Mouse (Mus musculus): Measurements from ENCODE around the gene Gm28360.
"Not testable (repeated sequence)": the region's sequence is repeated elsewhere in the genome, so short reads cannot be mapped to it uniquely, and the experiment has no call there.

Gene Gm28360

GRCm38 (mm10) chr1:117829781-117830180 lies at the start of gene Gm28360:
Gene Gm28360, plus strand, starts transcription at chr1:117830081.
- DNase-seq (ENCODE audit: low read depth), result not testable (repeated sequence)

DNA sequence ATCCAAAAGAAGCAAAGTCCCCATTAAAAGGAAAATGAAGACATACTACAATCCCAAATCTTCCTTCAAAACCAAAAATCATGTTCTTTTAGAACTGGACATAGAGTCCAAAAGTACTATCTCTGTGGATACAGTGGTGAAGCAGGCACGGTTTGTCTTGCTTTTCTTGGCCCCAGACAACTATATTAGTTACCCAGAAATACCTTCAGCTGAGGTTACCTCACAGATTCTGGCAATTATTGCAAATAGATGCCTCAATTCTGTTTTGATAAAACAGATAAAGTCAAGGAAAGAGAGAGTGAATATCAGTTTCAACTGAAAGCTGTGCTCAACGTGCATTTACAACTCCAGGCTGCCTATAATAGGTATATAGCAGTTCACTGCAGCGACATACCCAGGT lies 49.0 kb upstream of the Gm28360 start, which contains the start of gene B020011L13Rik:
B020011L13Rik (plus strand) TSS at position 301 of the 400 bp plus-strand sequence.
- not testable (repeated sequence) for DNase-seq (ENCODE audit: low read depth)

DNA sequence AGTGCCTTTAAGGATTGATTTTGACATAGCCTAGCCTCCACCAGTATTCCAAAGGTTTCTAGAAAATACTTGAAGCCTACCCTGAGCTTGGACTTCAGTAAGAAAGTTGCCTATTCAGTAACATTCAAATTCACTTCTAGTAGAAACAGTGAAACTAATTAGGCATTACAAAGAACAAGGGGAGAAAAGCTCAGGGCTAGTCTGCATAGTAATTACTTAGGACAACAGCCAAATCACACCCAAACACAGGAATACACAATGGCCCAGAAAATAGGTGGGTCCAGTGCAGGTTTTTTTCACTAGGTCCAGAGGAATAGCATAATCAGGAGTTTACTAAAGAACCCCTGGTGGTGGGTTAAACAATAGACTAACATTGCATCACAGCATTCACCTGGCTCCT lies 13.6 kb upstream of the Gm28360 start:
- not testable (repeated sequence) for DNase-seq (ENCODE audit: low read depth)

DNA sequence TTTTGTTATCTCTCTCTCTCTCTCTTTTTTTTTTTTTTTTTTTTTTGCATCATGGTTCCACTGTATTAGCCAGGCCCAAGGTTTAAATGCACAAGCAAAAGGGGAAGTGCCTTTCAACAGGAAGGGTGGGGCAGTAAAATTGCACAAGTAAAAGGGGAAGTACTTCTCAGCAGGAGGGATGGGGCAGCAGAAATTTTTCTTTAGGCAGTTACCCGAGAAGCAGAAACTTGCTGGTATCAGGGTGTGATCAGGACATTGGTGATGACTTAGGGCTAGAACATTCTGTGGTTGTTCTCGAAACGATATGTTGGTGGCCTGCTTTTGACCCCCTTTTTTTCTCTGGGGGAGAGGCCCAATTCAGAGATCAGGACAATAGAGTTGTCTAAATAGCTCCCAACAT lies 21.8 kb downstream of the Gm28360 start:
- DNase-seq (ENCODE audit: low read depth), result not testable (repeated sequence)
